Mouse (Mus musculus) limb, embryonic 10.5 days (tissue): Measurements from ENCODE around the gene Trmo. TPM values are rescaled to one million over a fixed set of nuclear protein-coding genes. Genes with fewer than 3 reads are reported as not detected.

ENCODE experiments used
- DNase-seq: peaks from one replicate; pipeline ENCODE4 v3.0.0-alpha.2; 2017; ENCODE audit warnings: low spot score
- H3K27ac ChIP-seq: fragments of 300-500 bp; sonication (generic); 2 replicates; pipeline ENCODE4 v1.5.1; 2016; ENCODE audit warnings: mild to moderate bottlenecking
- H3K27me3 ChIP-seq: fragments of 300-500 bp; sonication (generic); 2 replicates; pipeline ENCODE4 v1.6.1; 2016; ENCODE audit warnings: low read depth, mild to moderate bottlenecking; ENCODE audit not compliant: poor library complexity, severe bottlenecking
- H3K36me3 ChIP-seq: fragments of 300-500 bp; sonication (generic); 2 replicates; pipeline ENCODE4 v1.6.1; 2016; ENCODE audit warnings: mild to moderate bottlenecking, moderate library complexity
- H3K4me1 ChIP-seq: fragments of 300-500 bp; sonication (generic); 2 replicates; pipeline ENCODE4 v1.6.1; 2016
- H3K4me3 ChIP-seq: fragments of 300-500 bp; sonication (generic); 2 replicates; pipeline ENCODE4 v1.5.1; 2016; ENCODE audit warnings: mild to moderate bottlenecking, moderate library complexity
- H3K9me3 ChIP-seq: fragments of 300-500 bp; sonication (generic); replicated peaks from 2 replicates; pipeline ENCODE4 v1.6.1; 2016; ENCODE audit warnings: mild to moderate bottlenecking
- WGBS: fragments of 180-500 bp; shearing (Covaris S2); methylation state at CpG from one replicate; pipeline ENCODE4 v1.1.7; 2016; 5-methylcytosine and 5-hydroxymethylcytosine counted together
- polyA plus RNA-seq: library from polyadenylated mRNA; unstranded; fragments of >200 nt; fragmentation: Nextera tagmentation; extraction: Ambion mirVana; gene quantifications from 2 replicates; pipeline ENCODE4 v1.2.1, GENCODE M21; 2016

Trmo gene
- polyA plus RNA-seq = 11.5 and 11.9 TPM in 2 replicates

DNA sequence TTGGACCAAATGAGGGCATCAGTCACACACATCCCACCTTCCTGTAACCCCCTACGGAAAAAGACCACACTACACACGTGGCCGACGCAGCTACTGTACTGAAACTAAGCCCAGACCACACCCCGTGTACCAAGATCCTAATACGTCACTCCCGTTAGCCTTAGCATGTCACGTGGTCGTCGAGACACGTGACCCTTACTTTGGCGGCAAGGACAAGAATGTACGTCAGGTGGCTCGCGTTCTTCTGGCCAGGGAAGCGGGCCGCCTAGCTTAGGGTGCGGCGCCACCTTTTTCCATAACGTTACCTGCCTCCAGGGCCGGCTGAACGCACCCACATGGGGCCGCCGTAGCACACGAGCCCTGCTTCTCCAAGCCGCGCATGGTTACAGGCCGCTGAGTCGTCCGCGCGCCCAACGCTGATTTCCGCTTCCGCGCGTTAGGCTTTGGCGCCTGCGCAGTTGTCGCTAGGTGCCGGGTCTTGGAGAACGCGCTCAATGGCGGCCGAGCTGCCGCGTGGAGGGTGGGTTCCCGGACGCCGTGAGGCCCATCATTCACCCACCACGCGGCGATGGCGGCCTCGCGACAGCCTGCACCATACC, at the start of gene Trmo:
Trmo (minus strand) TSS at position 425 of the 599 bp plus-strand sequence.
- under 1% methylated on average over 56 of the region's 56 CpGs for WGBS
- peak within 1 kb of the TSS; percentile 98 for H3K27ac ChIP-seq
- H3K4me1 ChIP-seq = peaks cover 7% of the 10 kb centered on the region
- DNase-seq = peak; percentile 97
- peaks cover 22% of the 10 kb centered on the region for H3K36me3 ChIP-seq
- H3K27me3 ChIP-seq = no peaks in the 10 kb centered on the region
- H3K9me3 ChIP-seq = no peaks in the 10 kb centered on the region
- peak within 1 kb of the TSS; percentile 74 for H3K4me3 ChIP-seq

DNA sequence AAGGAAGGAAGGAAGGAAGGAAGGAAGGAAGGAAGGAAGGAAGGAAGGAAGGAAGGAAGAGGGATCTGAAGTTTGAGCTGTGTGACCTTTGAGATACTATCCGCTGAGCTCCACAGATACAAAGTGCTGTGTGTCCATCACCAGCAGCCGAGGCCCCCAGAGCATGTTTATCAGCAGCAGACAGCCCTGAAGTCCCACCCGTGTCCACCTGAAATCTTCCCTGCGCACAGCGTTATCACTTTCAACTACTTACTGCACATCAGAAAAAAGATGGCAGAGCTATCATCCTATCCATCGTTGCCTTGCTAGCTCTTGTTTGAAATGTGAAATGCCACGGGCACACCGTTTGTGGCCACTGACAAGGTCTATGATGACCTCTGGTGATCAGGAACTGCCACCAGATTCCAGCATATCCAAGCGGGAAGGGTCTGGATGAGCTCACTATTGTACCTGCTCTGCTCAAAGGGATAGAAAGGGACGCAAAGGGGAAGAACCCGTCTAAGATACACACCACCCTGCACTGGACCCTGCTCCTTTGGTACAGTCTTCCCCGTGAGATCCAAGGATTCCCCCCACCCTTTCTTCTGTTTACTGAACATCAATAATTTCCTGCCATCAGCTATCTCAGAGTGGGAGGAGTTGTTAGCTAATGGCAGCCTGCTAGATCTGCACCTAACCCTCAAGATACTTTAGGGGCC, 43.3 kb upstream of the Trmo start:
- no peaks in the 10 kb centered on the region for H3K27me3 ChIP-seq
- 86% methylated on average over 12 of the region's 12 CpGs for WGBS
- DNase-seq = no peak
- H3K4me1 ChIP-seq = no peaks in the 10 kb centered on the region
- H3K36me3 ChIP-seq = no peaks in the 10 kb centered on the region
- no peaks in the 10 kb centered on the region for H3K9me3 ChIP-seq
- no peak overlapping the region for H3K27ac ChIP-seq
- H3K4me3 ChIP-seq = no peak overlapping the region

DNA sequence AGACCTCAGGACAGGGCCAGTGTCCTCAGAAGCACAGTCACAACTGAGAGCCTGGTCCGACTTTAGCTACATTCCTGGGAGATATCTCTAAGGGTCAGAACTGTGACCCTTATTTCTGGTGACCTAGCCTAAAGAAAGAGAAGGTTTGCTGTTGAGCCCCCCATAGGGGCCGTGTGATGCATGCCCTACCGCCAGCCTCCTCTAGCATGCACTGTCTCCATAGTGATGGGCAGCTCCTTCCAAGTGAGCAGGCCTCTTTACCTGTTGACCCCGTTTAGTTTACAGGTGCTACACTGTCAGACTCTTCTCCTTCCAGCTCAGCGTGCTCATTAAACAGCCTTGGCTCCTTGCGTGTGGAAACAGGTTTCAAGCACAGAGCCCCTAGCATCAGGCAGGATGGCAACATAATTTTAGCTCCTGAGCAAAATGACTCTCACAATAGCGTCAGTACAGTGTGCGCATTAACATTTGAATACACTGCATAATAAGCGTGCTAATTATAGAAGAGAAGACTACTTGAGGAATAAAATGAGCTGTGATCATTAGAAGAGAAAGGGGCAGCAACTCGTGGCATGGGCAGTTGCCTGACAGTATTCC, 39.8 kb upstream of the Trmo start:
- H3K36me3 ChIP-seq = no peaks in the 10 kb centered on the region
- H3K27ac ChIP-seq = no peak overlapping the region
- no peak for DNase-seq
- H3K4me1 ChIP-seq = no peaks in the 10 kb centered on the region
- H3K9me3 ChIP-seq = no peaks in the 10 kb centered on the region
- WGBS = 75% methylated on average over 10 of the region's 10 CpGs
- H3K4me3 ChIP-seq = no peak overlapping the region
- H3K27me3 ChIP-seq = no peaks in the 10 kb centered on the region

DNA sequence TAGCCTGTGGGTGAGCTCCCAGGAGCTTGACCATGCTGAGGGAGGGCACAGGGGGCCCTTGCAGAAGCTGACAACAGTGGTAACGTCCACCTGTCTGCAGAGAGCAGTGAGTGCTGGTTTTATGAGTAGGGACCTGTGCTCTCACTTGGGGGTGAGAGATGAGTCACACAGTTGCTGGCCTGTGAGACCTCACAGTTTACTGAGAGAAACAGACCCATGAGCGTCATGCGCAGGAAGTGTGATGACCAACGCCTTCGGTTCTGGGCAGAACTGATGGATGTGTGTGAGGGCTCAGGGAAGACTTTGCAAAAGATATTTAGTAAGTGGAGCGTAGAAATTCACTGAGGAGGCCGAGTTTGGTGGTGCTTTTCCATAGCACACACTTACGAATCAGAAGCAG, 33.4 kb upstream of the Trmo start:
- Histone ChIP-seq H3K36me3 (no peaks in the 10 kb centered on the region), H3K27ac (no peak overlapping the region), H3K9me3 (no peaks in the 10 kb centered on the region), H3K4me3 (no peak overlapping the region), H3K27me3 (no peaks in the 10 kb centered on the region), H3K4me1 (no peaks in the 10 kb centered on the region)
- 63% methylated on average over 8 of the region's 8 CpGs for WGBS
- DNase-seq = no peak

DNA sequence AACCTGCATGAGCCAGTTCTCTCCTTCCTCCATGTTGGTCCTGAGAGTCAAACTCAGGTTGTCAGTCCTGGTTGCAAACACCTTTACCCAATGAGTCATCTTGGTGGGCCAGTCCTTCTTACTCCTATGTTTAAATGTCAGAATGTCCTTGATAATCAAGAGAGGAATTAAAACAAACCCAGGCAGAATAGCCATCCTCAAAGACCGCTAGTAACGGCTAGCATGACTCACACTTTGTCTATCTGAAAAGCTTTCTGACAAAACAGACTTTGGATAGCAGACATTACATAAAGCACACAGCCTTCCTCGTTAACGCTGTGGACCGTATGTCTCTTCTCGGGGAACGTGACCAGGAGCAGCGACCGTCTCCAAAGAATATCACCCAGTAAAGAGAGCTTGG, 29.6 kb upstream of the Trmo start:
- Histone ChIP-seq H3K36me3 (no peaks in the 10 kb centered on the region), H3K27me3 (no peaks in the 10 kb centered on the region), H3K4me1 (no peaks in the 10 kb centered on the region), H3K27ac (no peak overlapping the region), H3K9me3 (no peaks in the 10 kb centered on the region), H3K4me3 (no peak overlapping the region)
- 92% methylated on average over 9 of the region's 9 CpGs for WGBS
- no peak for DNase-seq

DNA sequence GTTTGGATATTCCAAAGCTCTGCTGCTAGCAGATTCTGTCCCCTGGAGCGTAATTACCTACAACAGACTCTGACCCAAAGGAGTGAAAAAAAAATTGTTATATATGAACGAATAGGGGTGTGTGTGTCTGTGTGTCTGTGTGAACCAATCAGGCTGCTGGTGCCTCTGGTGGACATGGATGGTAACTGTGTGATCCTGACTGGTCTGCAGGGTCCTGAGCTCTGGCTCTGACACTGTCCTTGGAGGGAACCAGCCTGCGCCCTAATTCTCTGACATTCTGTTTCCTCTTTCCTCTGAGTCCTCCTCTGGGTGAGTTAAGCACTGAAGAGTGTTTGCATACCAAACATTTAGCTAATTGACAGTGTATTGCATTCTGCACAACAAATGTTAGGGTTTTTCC, 28.3 kb upstream of the Trmo start:
- H3K36me3 ChIP-seq = no peaks in the 10 kb centered on the region
- H3K27ac ChIP-seq = no peak overlapping the region
- DNase-seq = no peak
- no peaks in the 10 kb centered on the region for H3K9me3 ChIP-seq
- H3K4me3 ChIP-seq = no peak overlapping the region
- no peaks in the 10 kb centered on the region for H3K27me3 ChIP-seq
- H3K4me1 ChIP-seq = no peaks in the 10 kb centered on the region
- 70% methylated on average over 3 of the region's 3 CpGs for WGBS

DNA sequence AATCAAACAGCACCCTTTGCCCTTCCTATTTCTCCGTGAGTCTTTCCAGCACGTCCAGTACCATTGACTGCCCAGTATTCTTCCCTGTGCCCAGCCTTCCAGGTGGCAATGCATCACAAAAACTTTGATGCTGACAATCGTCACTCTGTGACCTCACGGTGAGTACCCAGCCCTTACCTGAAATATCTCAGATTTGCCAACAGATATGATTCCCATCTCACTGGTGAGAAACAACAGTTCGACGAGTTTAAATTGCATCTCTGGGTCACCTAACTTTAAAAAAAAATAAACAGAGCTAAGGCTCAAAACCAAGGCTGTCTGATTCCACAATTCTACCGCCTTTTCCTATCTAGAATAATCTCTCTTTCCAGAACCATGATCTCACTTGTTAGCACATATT, 24.2 kb upstream of the Trmo start, which contains the start of gene Hemgn:
Hemgn (minus strand) TSS at position 101 of the 400 bp plus-strand sequence.
- no peak for DNase-seq
- 82% methylated on average over 7 of the region's 7 CpGs for WGBS
- no peaks in the 10 kb centered on the region for H3K9me3 ChIP-seq
- H3K27me3 ChIP-seq = no peaks in the 10 kb centered on the region
- H3K27ac ChIP-seq = no peak within 1 kb of the TSS
- no peaks in the 10 kb centered on the region for H3K4me1 ChIP-seq
- H3K4me3 ChIP-seq = no peak within 1 kb of the TSS
- H3K36me3 ChIP-seq = no peaks in the 10 kb centered on the region

DNA sequence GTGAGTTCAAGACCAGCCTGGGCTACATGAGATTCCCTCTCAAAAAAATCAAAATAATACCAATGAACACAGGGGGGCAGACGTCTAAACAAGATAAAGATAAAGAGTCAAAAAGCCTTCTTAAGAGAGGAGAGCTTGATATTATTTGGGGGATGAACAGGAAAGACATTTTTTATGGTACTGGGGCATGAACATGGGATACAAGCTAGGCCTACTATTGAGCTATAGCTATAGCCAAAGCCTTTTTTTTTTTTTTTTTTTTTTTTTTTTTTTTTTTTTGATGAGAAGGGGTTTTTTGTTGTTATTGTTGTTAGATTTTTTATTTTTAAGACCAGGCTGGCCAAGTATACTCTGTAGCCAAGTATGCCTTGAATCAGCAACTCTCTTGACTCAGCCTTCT, 22.9 kb upstream of the Trmo start:
- 89% methylated on average over 1 of the region's 1 CpGs for WGBS
- no peak overlapping the region for H3K4me3 ChIP-seq
- H3K4me1 ChIP-seq = no peaks in the 10 kb centered on the region
- no peak for DNase-seq
- no peaks in the 10 kb centered on the region for H3K36me3 ChIP-seq
- H3K27ac ChIP-seq = no peak overlapping the region
- no peaks in the 10 kb centered on the region for H3K27me3 ChIP-seq
- H3K9me3 ChIP-seq = no peaks in the 10 kb centered on the region

DNA sequence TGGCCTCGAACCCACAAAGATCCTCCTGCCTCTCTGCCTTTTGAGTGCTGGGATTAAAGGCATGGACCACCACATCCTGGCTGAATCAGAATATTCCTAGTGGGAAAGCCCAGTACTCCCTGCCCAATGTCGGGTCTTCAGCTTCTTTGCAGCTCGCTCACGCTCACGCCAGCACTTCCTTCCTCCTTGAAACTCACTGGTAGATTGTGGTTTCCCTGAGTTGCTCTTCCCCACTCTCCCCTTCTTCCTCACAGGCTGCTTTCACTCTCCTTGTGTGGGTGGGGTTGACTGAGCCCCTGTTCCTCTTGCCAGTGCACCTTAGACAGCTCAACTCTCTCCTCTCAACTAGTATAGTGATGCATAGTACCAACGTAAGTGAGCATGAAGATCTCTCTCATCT, 22.3 kb upstream of the Trmo start:
- Histone ChIP-seq H3K36me3 (no peaks in the 10 kb centered on the region), H3K4me3 (no peak overlapping the region), H3K27ac (no peak overlapping the region), H3K27me3 (no peaks in the 10 kb centered on the region), H3K4me1 (no peaks in the 10 kb centered on the region), H3K9me3 (no peaks in the 10 kb centered on the region)
- WGBS = 85% methylated on average over 6 of the region's 6 CpGs
- no peak for DNase-seq

DNA sequence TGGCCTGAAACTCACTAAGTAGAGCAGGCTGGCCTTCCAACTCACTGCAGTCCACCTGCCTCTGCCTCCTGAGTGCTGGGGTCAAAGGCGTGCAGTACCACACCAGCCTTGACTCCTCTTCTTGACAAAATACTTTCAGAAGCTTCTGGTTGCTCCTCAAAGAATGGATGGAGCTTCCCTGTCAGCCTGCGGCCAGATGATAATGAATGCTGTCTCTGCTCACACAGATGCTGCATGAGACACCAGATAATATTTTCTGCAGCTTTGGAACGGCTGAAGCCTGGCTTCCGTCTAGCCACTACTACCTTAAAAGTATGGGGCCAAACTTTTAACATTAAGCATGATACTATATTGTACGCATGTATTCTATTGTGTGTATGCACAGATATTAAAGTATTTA, 21.4 kb upstream of the Trmo start:
- no peaks in the 10 kb centered on the region for H3K9me3 ChIP-seq
- WGBS = 89% methylated on average over 5 of the region's 5 CpGs
- DNase-seq = no peak
- H3K27ac ChIP-seq = no peak overlapping the region
- H3K27me3 ChIP-seq = no peaks in the 10 kb centered on the region
- H3K36me3 ChIP-seq = no peaks in the 10 kb centered on the region
- no peak overlapping the region for H3K4me3 ChIP-seq
- H3K4me1 ChIP-seq = no peaks in the 10 kb centered on the region

DNA sequence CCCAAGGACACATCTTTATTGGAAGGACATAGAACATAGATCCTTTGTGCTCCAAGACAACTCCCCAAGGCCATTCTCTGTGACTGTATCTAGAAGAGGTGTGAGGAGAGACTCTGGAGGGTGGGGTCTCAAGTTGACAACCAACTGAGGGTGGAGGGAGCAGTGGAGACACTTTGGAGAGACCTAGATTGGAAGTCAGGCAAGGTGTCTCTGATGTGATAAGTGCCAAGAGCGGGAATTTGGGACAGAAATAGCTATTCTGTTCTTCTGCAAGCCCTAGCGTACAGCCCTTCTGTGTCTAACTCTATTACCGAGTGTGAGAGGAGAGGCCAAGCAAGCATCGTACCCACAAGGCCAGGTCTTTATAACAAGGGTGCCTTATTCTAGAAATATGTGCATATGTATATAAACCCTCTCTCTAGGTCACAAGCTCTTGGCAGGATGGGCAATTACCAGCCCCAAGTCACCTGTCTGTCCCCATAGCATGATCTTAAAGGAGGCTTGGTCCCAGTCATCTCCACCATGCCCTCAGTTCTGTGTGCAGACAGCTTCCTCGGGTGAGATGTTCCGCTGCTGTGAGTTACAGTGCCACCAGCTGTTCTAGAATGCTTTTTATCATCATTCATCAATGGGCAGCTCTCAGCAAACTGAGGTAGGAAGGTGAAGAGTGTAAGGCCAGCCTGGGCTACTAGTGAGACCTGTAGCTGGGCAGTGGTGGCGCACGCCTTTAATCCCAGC, 17.9 kb upstream of the Trmo start:
- Histone ChIP-seq H3K27ac (no peak overlapping the region), H3K9me3 (no peaks in the 10 kb centered on the region), H3K36me3 (no peaks in the 10 kb centered on the region), H3K4me3 (no peak overlapping the region), H3K4me1 (no peaks in the 10 kb centered on the region), H3K27me3 (no peaks in the 10 kb centered on the region)
- WGBS = 85% methylated on average over 8 of the region's 8 CpGs
- DNase-seq = no peak

DNA sequence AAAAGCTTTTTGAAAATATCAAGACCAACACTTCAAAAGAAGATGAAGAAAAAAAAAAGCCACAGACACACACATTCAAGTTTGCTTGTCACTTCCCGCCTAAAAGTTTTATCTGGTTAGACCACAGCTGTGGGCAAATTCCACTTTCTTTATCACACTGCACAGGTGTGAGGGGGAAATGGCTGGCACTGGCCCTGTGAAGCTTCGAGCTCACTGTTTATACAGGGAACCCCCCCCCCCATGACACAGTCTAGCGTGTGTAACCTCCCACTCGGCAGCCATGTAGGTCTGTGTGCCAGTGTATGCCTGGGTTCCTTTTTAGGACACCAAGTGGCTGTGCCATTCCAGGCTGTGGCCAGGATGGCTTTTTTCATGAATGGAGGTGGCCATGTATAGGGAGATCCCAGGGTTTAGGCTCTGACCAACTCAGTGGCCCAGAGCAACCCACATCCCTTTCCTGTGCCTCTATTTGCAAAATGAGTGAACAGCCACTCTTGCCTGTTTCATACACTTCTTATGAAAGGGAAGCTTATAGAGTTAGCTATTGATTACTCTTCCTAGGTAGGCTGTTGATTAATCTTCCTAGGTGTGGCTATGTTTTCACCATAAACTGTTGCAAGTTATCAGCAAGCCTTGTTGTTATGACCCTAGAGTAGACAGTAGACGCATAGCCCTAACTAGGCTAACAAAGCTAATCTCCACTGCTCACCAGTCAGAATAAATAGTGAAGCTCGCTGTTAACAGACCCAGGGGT, 15.0 kb upstream of the Trmo start:
- H3K4me3 ChIP-seq = no peak overlapping the region

More for the DNA sequence above, 15.0 kb upstream of the Trmo start:
- H3K27ac ChIP-seq = no peak overlapping the region
- H3K4me1 ChIP-seq = no peaks in the 10 kb centered on the region
- 84% methylated on average over 6 of the region's 6 CpGs for whole genome bisulfite sequencing
- no peaks in the 10 kb centered on the region for H3K9me3 ChIP-seq
- H3K36me3 ChIP-seq = no peaks in the 10 kb centered on the region
- H3K27me3 ChIP-seq = no peaks in the 10 kb centered on the region
- no peak for DNase-seq
